Mouse (Mus musculus): ENCODE results near the gene Siglecf.

Gene Siglecf

GRCm38 (mm10) chr7:43362021-43362420, 10.9 kb downstream of the Siglecf start:
- DNase-seq (ENCODE audit: low read depth, low spot score): no peak

DNA sequence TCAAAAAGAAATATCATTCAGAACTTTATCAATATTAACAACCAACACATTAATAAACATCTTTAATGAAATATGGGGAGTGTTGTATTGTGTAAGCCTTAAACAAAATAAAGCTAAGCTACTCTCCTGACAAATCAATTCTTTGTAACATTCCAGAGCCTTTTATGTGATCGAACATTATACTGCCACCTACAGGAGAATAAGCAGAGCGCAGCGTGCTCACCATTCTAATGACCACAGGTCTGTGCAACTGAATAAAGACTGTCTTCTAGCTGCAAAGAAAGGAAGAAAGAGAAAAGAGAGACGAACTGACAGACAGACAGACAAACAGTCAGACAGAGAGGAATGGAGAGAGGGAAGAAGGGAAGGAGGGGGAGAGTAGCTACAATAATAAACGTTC, 27.1 kb downstream of the Siglecf start:
- peak; percentile 61 for DNase-seq (ENCODE audit: low read depth, low spot score)

- peak; percentile 93 for DNase-seq (ENCODE audit: low read depth, low spot score)
Observed at GRCm38 (mm10) chr7:43392349-43393121, 41.4 kb downstream of the Siglecf start.

DNA sequence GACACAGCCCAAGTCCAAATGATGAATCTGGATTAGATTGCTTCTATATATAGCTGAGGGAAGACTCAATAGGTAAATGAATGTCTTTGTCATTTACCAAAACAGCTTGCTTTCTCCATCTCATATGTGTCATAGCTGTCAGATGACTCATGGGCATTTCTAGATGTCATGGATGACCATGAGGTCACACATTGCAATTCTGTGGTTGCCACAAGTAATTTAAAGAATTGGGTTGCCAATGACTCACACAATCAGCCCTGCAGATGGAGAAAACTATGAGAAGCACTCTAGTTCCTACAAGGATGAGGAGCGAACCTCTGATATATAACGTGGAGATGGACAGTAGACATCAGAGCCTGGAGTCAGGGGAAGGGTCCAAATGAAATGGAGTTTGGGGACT, 48.4 kb downstream of the Siglecf start:
- no peak for DNase-seq (ENCODE audit: low read depth, low spot score)

GRCm38 (mm10) chr7:43402718-43403117, 51.6 kb downstream of the Siglecf start:
- no peak for DNase-seq (ENCODE audit: low read depth, low spot score)

- no peak for DNase-seq (ENCODE audit: low read depth, low spot score)
Observed at GRCm38 (mm10) chr7:43407573-43407972, 56.4 kb downstream of the Siglecf start.

- DNase-seq (ENCODE audit: low read depth, low spot score): peak; percentile 92
Observed at GRCm38 (mm10) chr7:43408131-43408553, 57.0 kb downstream of the Siglecf start, which contains the start of gene Siglecg. Gene Siglecg, plus strand, starts transcription at chr7:43408204.

DNA sequence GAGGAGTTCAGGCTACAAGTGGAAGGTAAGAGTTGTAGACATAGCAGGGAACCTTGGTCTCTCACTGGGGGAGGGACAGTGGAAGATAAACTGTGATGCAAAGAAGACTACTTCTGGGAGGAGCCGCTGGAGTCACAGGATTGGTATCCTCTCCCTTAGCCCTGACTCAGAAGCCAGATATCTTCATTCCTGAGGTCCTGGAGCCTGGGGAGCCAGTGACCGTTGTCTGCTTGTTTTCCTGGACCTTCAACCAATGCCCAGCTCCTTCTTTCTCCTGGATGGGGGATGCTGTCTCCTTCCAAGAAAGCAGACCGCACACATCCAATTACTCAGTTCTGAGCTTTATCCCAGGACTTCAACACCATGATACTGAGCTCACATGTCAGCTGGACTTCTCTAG, 57.9 kb downstream of the Siglecf start:
- DNase-seq (ENCODE audit: low read depth, low spot score): no peak

Measured in A20 (cell line).